Mouse (Mus musculus): ENCODE measurements at regions not wholly inside any gene's neighbourhood (a gene's known extent, or its start where the extent isn't known, plus 50 kb on each side); places are given as distances from the start of the nearest gene placed in this dataset.

GRCm38 (mm10) chr13:11331991-11332390, 774.8 kb downstream of the Ryr2 start:
- H3K9ac ChIP-seq (ENCODE audit: low read length) = no peak overlapping the region
- no peaks in the 10 kb centered on the region for H3K36me3 ChIP-seq (ENCODE audit: control insufficient read depth, insufficient read depth, low read length)
- H3K4me1 ChIP-seq (replicated peaks; ENCODE audit: control insufficient read depth, insufficient read depth, low read length) = no peaks in the 10 kb centered on the region
- H3K27ac ChIP-seq (ENCODE audit: low read length) = no peak overlapping the region
- no peaks in the 10 kb centered on the region for H3K27me3 ChIP-seq (ENCODE audit: control insufficient read depth, insufficient read depth, low read depth, low read length)
- no peak overlapping the region for H3K4me3 ChIP-seq (ENCODE audit: low read length)
- no peak overlapping the region for H3K4me2 ChIP-seq (ENCODE audit: low read depth, low read length)
- no peaks in the 10 kb centered on the region for H3K9me3 ChIP-seq (ENCODE audit: control insufficient read depth, low read length)
- ATAC-seq (ENCODE audit: low read depth) = no peak
- 82% methylated on average over 4 of the region's 4 CpGs for WGBS

GRCm38 (mm10) chr13:11308716-11309115, 798.0 kb downstream of the Ryr2 start:
- H3K27ac ChIP-seq (ENCODE audit: low read length) = no peak overlapping the region

GRCm38 (mm10) chr13:11295493-11295892, 811.3 kb downstream of the Ryr2 start:
- ATAC-seq (ENCODE audit: low read depth) = no peak
- 77% methylated on average over 2 of the region's 2 CpGs for WGBS
- Histone ChIP-seq H3K4me2 (ENCODE audit: low read depth, low read length) (no peak overlapping the region), H3K27me3 (ENCODE audit: control insufficient read depth, insufficient read depth, low read depth, low read length) (no peaks in the 10 kb centered on the region), H3K4me1 (replicated peaks; ENCODE audit: control insufficient read depth, insufficient read depth, low read length) (no peaks in the 10 kb centered on the region), H3K4me3 (ENCODE audit: low read length) (no peak overlapping the region), H3K9ac (ENCODE audit: low read length) (no peak overlapping the region), H3K36me3 (ENCODE audit: control insufficient read depth, insufficient read depth, low read length) (no peaks in the 10 kb centered on the region), H3K27ac (ENCODE audit: low read length) (no peak overlapping the region), H3K9me3 (ENCODE audit: control insufficient read depth, low read length) (no peaks in the 10 kb centered on the region)

More at GRCm38 (mm10) chr13:11308716-11309115, 798.0 kb downstream of the Ryr2 start:
- no peak for ATAC-seq (ENCODE audit: low read depth)
- Histone ChIP-seq H3K4me3 (ENCODE audit: low read length) (no peak overlapping the region), H3K9me3 (ENCODE audit: control insufficient read depth, low read length) (no peaks in the 10 kb centered on the region), H3K36me3 (ENCODE audit: control insufficient read depth, insufficient read depth, low read length) (no peaks in the 10 kb centered on the region), H3K4me1 (replicated peaks; ENCODE audit: control insufficient read depth, insufficient read depth, low read length) (no peaks in the 10 kb centered on the region), H3K27me3 (ENCODE audit: control insufficient read depth, insufficient read depth, low read depth, low read length) (no peaks in the 10 kb centered on the region), H3K9ac (ENCODE audit: low read length) (no peak overlapping the region), H3K4me2 (ENCODE audit: low read depth, low read length) (no peak overlapping the region)
- WGBS = 82% methylated on average over 2 of the region's 2 CpGs

GRCm38 (mm10) chr13:11294689-11295088, 812.1 kb downstream of the Ryr2 start:
- Histone ChIP-seq H3K9me3 (ENCODE audit: control insufficient read depth, low read length) (no peaks in the 10 kb centered on the region), H3K27me3 (ENCODE audit: control insufficient read depth, insufficient read depth, low read depth, low read length) (no peaks in the 10 kb centered on the region), H3K4me2 (ENCODE audit: low read depth, low read length) (no peak overlapping the region), H3K27ac (ENCODE audit: low read length) (no peak overlapping the region), H3K36me3 (ENCODE audit: control insufficient read depth, insufficient read depth, low read length) (no peaks in the 10 kb centered on the region), H3K9ac (ENCODE audit: low read length) (no peak overlapping the region), H3K4me1 (replicated peaks; ENCODE audit: control insufficient read depth, insufficient read depth, low read length) (no peaks in the 10 kb centered on the region), H3K4me3 (ENCODE audit: low read length) (no peak overlapping the region)
- 65% methylated on average over 1 of the region's 1 CpGs for WGBS
- ATAC-seq (ENCODE audit: low read depth) = no peak

GRCm38 (mm10) chr13:11293750-11294149, 813.0 kb downstream of the Ryr2 start:
- no peak overlapping the region for H3K4me3 ChIP-seq (ENCODE audit: low read length)
- H3K9me3 ChIP-seq (ENCODE audit: control insufficient read depth, low read length) = no peaks in the 10 kb centered on the region
- H3K4me2 ChIP-seq (ENCODE audit: low read depth, low read length) = no peak overlapping the region
- no peaks in the 10 kb centered on the region for H3K36me3 ChIP-seq (ENCODE audit: control insufficient read depth, insufficient read depth, low read length)
- H3K9ac ChIP-seq (ENCODE audit: low read length) = no peak overlapping the region
- no peak overlapping the region for H3K27ac ChIP-seq (ENCODE audit: low read length)
- no peak for ATAC-seq (ENCODE audit: low read depth)
- no peaks in the 10 kb centered on the region for H3K27me3 ChIP-seq (ENCODE audit: control insufficient read depth, insufficient read depth, low read depth, low read length)
- no peaks in the 10 kb centered on the region for H3K4me1 ChIP-seq (replicated peaks; ENCODE audit: control insufficient read depth, insufficient read depth, low read length)

- Histone ChIP-seq H3K27me3 (ENCODE audit: control insufficient read depth, insufficient read depth, low read depth, low read length) (no peaks in the 10 kb centered on the region), H3K9ac (ENCODE audit: low read length) (no peak overlapping the region), H3K9me3 (ENCODE audit: control insufficient read depth, low read length) (no peaks in the 10 kb centered on the region), H3K4me2 (ENCODE audit: low read depth, low read length) (no peak overlapping the region), H3K36me3 (ENCODE audit: control insufficient read depth, insufficient read depth, low read length) (no peaks in the 10 kb centered on the region), H3K4me1 (replicated peaks; ENCODE audit: control insufficient read depth, insufficient read depth, low read length) (no peaks in the 10 kb centered on the region), H3K27ac (ENCODE audit: low read length) (no peak overlapping the region), H3K4me3 (ENCODE audit: low read length) (no peak overlapping the region)
- WGBS = 41% methylated on average over 1 of the region's 1 CpGs
- no peak for ATAC-seq (ENCODE audit: low read depth)
These were observed 832.8 kb downstream of the Ryr2 start for GRCm38 (mm10) chr13:11273896-11274295.

GRCm38 (mm10) chr13:11268673-11269340, 837.9 kb downstream of the Ryr2 start:
- Histone ChIP-seq H3K4me3 (ENCODE audit: low read length) (no peak overlapping the region), H3K4me1 (replicated peaks; ENCODE audit: control insufficient read depth, insufficient read depth, low read length) (no peaks in the 10 kb centered on the region), H3K4me2 (ENCODE audit: low read depth, low read length) (no peak overlapping the region), H3K27ac (ENCODE audit: low read length) (no peak overlapping the region), H3K9ac (ENCODE audit: low read length) (no peak overlapping the region), H3K27me3 (ENCODE audit: control insufficient read depth, insufficient read depth, low read depth, low read length) (no peaks in the 10 kb centered on the region), H3K9me3 (ENCODE audit: control insufficient read depth, low read length) (no peaks in the 10 kb centered on the region), H3K36me3 (ENCODE audit: control insufficient read depth, insufficient read depth, low read length) (no peaks in the 10 kb centered on the region)
- 52% methylated on average over 5 of the region's 5 CpGs for WGBS
- ATAC-seq (ENCODE audit: low read depth) = no peak

GRCm38 (mm10) chr13:11247541-11247940, 859.2 kb downstream of the Ryr2 start:
- H3K9ac ChIP-seq (ENCODE audit: low read length) = no peak overlapping the region
- H3K27me3 ChIP-seq (ENCODE audit: control insufficient read depth, insufficient read depth, low read depth, low read length) = no peaks in the 10 kb centered on the region
- H3K36me3 ChIP-seq (ENCODE audit: control insufficient read depth, insufficient read depth, low read length) = no peaks in the 10 kb centered on the region
- H3K27ac ChIP-seq (ENCODE audit: low read length) = no peak overlapping the region
- H3K4me1 ChIP-seq (replicated peaks; ENCODE audit: control insufficient read depth, insufficient read depth, low read length) = no peaks in the 10 kb centered on the region
- H3K4me3 ChIP-seq (ENCODE audit: low read length) = no peak overlapping the region
- no peak overlapping the region for H3K4me2 ChIP-seq (ENCODE audit: low read depth, low read length)
- H3K9me3 ChIP-seq (ENCODE audit: control insufficient read depth, low read length) = no peaks in the 10 kb centered on the region
- ATAC-seq (ENCODE audit: low read depth) = no peak

- 84% methylated on average over 3 of the region's 3 CpGs for WGBS
- H3K4me2 ChIP-seq (ENCODE audit: low read depth, low read length) = no peak overlapping the region
- no peak for ATAC-seq (ENCODE audit: low read depth)
These were observed 856.2 kb upstream of the Chrm3 start for GRCm38 (mm10) chr13:11216671-11217330.

More at GRCm38 (mm10) chr13:11216671-11217330, 856.2 kb upstream of the Chrm3 start:
- Histone ChIP-seq H3K36me3 (ENCODE audit: control insufficient read depth, insufficient read depth, low read length) (no peaks in the 10 kb centered on the region), H3K4me3 (ENCODE audit: low read length) (no peak overlapping the region), H3K4me1 (replicated peaks; ENCODE audit: control insufficient read depth, insufficient read depth, low read length) (no peaks in the 10 kb centered on the region), H3K27me3 (ENCODE audit: control insufficient read depth, insufficient read depth, low read depth, low read length) (no peaks in the 10 kb centered on the region), H3K27ac (ENCODE audit: low read length) (no peak overlapping the region), H3K9ac (ENCODE audit: low read length) (no peak overlapping the region), H3K9me3 (ENCODE audit: control insufficient read depth, low read length) (no peaks in the 10 kb centered on the region)

Data from lung, embryonic 16.5 days (tissue).